Mouse (Mus musculus) small intestine, adult 2 months (tissue): ENCODE data around the gene Vmn1r1. TPM values are rescaled to one million over a fixed set of nuclear protein-coding genes. Genes with fewer than 3 reads are reported as not detected.
"Not testable (repeated sequence)": the region's sequence is repeated elsewhere in the genome, so short reads cannot be mapped to it uniquely, and the experiment has no call there.

ENCODE experiments used
- H3K27ac ChIP-seq: fragments of 200-500 bp; 2 replicates; pipeline ENCODE4 v1.5.1; 2012; ENCODE audit warnings: low read depth, low read length, control low read depth, inconsistent platforms; ENCODE audit not compliant: insufficient read depth
- H3K27me3 ChIP-seq: fragments of 200-500 bp; 2 replicates; pipeline ENCODE4 v1.6.1; 2012; ENCODE audit warnings: mild to moderate bottlenecking, moderate library complexity, low read length, inconsistent platforms; ENCODE audit not compliant: control insufficient read depth, insufficient read depth
- H3K36me3 ChIP-seq: fragments of 200-500 bp; 2 replicates; pipeline ENCODE4 v1.6.1; 2012; ENCODE audit warnings: mild to moderate bottlenecking, low read length, control low read depth, inconsistent platforms; ENCODE audit not compliant: control insufficient read depth, insufficient read depth
- H3K4me1 ChIP-seq: fragments of 200-500 bp; 2 replicates; pipeline ENCODE4 v1.6.1; 2012; ENCODE audit warnings: low read length, inconsistent platforms, mixed read lengths; ENCODE audit not compliant: control insufficient read depth, insufficient read depth, insufficient read length
- H3K4me3 ChIP-seq: fragments of 200-500 bp; 2 replicates; pipeline ENCODE4 v1.5.1; 2012; ENCODE audit warnings: low read depth, mild to moderate bottlenecking, control low read depth, inconsistent platforms, low read length, moderate library complexity
- CTCF ChIP-seq: fragments of 200-500 bp; IDR thresholded peaks from 2 replicates; pipeline ENCODE4 v1.5.1; 2012; ENCODE audit warnings: low read depth, mild to moderate bottlenecking, control low read depth, inconsistent platforms, low read length, moderate library complexity, mixed read lengths; ENCODE audit not compliant: insufficient replicate concordance, insufficient read length; ENCODE audit errors: extremely low read depth
- POLR2A ChIP-seq: fragments of 200-500 bp; IDR thresholded peaks from 2 replicates; pipeline ENCODE4 v1.6.1; 2012; ENCODE audit warnings: low read depth, mild to moderate bottlenecking, control low read depth, inconsistent platforms, low read length, moderate library complexity
- WGBS: fragments of 180-500 bp; shearing (Covaris S2); methylation state at CpG from one replicate; pipeline ENCODE4 v1.1.7; 2018; 5-methylcytosine and 5-hydroxymethylcytosine counted together
- polyA plus RNA-seq: library from polyadenylated mRNA; depleted of rRNA; stranded (reverse); fragments of >200 nt; gene quantifications from 2 replicates; pipeline ENCODE4 v1.2.3, GENCODE M21; 2012; rRNA removed

Vmn1r1 gene
- not detected in 2 replicates for polyA plus RNA-seq

DNA sequence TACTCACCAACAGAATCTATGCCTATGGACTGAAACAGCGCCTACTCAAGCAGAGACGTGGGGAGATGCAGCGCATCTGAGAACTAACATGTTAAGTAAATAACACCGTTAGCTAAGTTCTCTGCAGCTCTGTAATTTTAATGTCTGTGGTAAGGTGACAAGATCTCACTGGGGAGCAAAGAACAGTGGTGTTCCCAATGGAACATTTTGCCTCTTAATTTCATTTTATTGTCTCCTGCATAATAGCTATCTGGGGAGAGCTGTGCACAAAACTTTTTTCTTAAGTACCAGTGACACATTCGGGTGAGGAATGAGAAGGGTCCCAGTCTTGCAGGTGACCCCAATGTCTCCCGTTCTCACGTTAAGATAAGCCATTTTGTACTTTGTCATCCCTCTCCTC lies at the start of gene Vmn1r1:
TSS of gene Vmn1r1 (minus strand) at position 101 of the 400 bp plus-strand sequence.
- 74% methylated on average over 7 of the region's 7 CpGs for WGBS
- no peaks in the 10 kb centered on the region for H3K27me3 ChIP-seq
- no peaks in the 10 kb centered on the region for H3K4me1 ChIP-seq
- no peak for TF ChIP-seq CTCF
- TF ChIP-seq POLR2A: no peak
- H3K4me3 ChIP-seq: no peak within 1 kb of the TSS
- H3K27ac ChIP-seq: no peak within 1 kb of the TSS
- no peaks in the 10 kb centered on the region for H3K36me3 ChIP-seq

DNA sequence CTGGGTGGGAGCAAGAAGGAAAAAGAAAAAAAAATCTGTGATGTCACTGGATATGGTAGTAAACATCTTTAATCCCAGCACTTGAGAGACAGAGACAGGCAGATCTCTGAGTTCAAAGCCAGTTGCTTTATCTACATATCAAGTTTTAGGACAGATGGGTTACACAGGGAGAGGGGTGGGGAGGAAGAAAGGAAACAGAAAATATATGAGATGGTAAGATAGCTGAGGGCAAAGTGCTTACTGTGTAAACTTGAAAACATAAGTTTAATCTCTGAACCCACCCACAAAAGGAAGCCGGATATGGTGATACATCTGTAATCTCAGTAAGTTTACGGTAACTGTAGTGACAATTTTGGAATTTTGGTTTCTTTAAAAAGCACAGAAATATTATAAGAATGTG lies 46.0 kb upstream of the Vmn1r1 start:
- H3K36me3 ChIP-seq: no peaks in the 10 kb centered on the region
- no peaks in the 10 kb centered on the region for H3K4me1 ChIP-seq
- no peaks in the 10 kb centered on the region for H3K27me3 ChIP-seq
- 74% methylated on average over 2 of the region's 2 CpGs for WGBS
- no peak for TF ChIP-seq POLR2A
- TF ChIP-seq CTCF: no peak
- no peak overlapping the region for H3K4me3 ChIP-seq
- H3K27ac ChIP-seq: no peak overlapping the region

DNA sequence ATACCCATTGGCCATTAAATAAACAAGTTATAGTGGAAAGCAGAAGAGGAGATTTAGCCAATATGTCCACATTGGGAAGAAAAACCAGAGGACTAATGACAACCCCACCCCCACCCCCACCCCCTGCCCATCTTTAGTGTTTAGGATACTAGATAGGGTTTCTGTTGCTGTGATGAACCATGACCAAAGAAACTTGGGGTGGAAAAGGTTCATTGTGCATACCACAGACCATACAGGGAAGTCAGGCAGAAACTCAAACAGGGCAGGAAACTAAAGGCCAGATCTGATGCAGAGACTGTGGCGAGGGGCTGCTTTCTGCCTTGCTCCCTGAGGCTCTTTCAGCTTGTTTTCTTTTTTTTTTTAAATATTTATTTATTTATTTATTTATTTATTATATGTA lies 28.3 kb upstream of the Vmn1r1 start:
- 75% methylated on average over 1 of the region's 1 CpGs for WGBS
- TF ChIP-seq POLR2A: no peak
- no peak for TF ChIP-seq CTCF
- peaks cover 3% of the 10 kb centered on the region for H3K4me1 ChIP-seq

DNA sequence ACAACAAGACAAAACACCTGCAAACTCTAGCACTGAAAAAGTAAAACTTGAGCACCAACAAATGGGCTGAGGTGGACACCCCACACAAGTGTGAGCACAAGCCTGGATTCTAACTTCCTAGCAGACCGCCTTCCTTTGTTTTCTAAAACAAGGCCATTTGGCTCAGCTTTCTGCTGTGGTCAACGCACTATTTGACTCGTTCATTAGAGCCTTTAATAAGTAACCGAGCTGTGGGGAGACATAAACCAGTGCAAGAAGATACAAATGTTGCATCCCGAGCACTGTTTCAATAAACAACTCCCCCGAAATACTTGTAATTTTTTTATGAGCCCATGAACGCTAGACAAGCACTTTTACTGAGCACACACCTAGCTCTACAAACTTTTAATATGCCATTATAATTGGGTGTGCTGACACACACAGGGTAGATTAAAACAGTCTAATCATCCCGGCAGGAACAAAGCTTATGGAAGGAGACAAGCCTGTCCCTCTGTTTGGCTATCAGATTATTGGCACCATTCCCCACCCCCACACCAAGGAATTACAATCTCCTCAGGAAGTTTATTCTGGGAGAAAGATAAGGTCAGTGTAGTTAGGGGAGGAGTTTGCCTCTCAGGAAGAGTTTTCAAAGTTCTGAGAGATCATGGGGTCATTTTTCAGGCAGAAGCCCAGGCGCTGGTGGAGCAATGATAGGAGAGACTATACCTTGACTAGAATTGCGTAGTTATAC lies 27.7 kb upstream of the Vmn1r1 start:
- TF ChIP-seq CTCF: no peak
- TF ChIP-seq POLR2A: no peak
- H3K27me3 ChIP-seq: no peaks in the 10 kb centered on the region; the same call in 1 of the 2 replicates
- H3K27ac ChIP-seq: no peak overlapping the region
- H3K36me3 ChIP-seq: no peaks in the 10 kb centered on the region
- peaks cover 3% of the 10 kb centered on the region for H3K4me1 ChIP-seq
- H3K4me3 ChIP-seq: no peak overlapping the region
- 26% methylated on average over 10 of the region's 10 CpGs for WGBS

More for the DNA sequence above, 28.3 kb upstream of the Vmn1r1 start:
- no peaks in the 10 kb centered on the region for H3K36me3 ChIP-seq
- H3K27ac ChIP-seq: no peak overlapping the region
- no peaks in the 10 kb centered on the region; the same call in 1 of the 2 replicates for H3K27me3 ChIP-seq
- H3K4me3 ChIP-seq: no peak overlapping the region

DNA sequence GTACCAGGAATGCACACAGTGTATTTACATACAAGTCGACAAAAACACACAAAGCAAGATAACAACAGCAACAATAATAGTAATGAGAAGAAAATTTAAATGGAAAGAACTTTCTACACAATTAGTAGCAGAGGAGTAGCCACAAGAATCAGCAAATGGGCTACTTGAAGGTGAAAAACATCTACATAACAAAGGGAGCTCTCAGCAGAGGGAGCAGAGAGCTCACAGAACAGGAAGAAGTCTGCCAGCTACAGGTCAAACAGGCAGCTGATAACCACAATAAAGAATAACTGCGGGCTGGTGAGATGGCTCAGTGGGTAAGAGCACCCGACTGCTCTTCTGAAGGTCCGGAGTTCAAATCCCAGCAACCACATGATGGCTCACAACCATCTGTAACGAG lies 26.9 kb upstream of the Vmn1r1 start:
- 42% methylated on average over 5 of the region's 5 CpGs for WGBS
- no peaks in the 10 kb centered on the region; the same call in 1 of the 2 replicates for H3K27me3 ChIP-seq
- no peaks in the 10 kb centered on the region for H3K36me3 ChIP-seq
- TF ChIP-seq CTCF (no peak), POLR2A (no peak)
- H3K4me3 ChIP-seq: no peak overlapping the region
- no peak overlapping the region for H3K27ac ChIP-seq
- peaks cover 3% of the 10 kb centered on the region for H3K4me1 ChIP-seq

DNA sequence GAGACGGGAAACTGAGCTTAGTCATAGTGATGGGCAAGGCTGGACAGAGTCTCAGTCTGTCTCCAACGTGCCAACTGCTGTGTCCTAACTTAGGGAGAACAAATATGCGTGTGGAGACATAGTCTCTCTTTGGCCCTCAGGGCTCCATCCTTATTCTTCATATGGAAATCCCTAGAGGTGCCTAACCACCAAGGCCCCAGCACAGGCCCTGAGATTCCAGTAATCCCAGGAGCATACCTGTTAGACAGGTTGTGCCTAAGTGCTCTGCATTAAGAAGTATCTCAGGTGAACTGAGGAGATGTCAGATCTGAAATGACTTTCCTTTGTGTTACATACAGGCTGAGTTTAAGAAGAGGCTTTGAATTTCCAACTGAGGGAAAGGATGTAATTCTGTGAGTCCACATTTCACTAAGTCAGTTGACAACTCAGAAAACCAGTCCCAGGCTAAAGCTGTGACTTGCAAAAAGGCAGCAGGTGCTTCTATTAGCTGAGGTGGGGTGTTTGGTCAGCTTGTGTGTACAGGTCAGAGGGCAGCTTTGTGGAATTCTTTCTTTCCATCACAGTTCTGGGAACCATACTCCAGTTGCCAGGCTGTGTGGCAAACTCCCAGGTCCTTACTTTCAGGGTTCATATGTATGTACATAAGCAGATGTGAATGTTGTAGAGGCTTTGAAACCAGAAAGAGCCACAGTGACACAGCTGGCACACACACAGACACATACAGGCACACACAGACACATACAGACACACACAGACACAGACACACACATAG lies 25.6 kb upstream of the Vmn1r1 start:
- no peak overlapping the region for H3K4me3 ChIP-seq
- no peak overlapping the region for H3K27ac ChIP-seq
- no peaks in the 10 kb centered on the region; the same call in 1 of the 2 replicates for H3K27me3 ChIP-seq
- peaks cover 3% of the 10 kb centered on the region for H3K4me1 ChIP-seq
- TF ChIP-seq CTCF (no peak), POLR2A (no peak)
- 72% methylated on average over 3 of the region's 3 CpGs for WGBS
- no peaks in the 10 kb centered on the region for H3K36me3 ChIP-seq

DNA sequence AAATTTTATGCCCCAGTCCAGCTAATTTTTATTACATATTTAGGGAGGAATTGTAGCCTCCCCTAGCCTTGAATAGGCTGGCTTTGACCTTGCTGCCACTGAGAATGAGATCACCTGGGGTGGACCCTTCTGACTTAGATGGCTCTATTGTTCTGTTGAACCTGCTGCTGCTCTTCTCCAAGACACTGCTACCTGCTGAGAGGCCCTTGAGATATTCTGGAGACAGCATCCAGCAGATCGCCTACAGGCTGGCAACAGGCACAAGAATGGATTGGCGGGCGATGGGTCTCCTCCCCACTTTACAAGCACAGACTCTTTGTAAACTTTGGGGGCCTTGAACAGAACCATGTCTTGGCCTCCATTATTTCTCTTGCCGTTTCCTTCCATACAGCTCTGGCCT lies 18.2 kb upstream of the Vmn1r1 start:
- H3K4me1 ChIP-seq, H3K36me3 ChIP-seq, H3K4me3 ChIP-seq, H3K27me3 ChIP-seq, H3K27ac ChIP-seq: not testable (repeated sequence)
- 88% methylated on average over 4 of the region's 4 CpGs for WGBS
